Mouse (Mus musculus) lung, postnatal 0 days (tissue): ENCODE results near the gene Trp53inp2. TPM values are rescaled to one million over a fixed set of nuclear protein-coding genes. Genes with fewer than 3 reads are reported as not detected.

Experiments used
- ATAC-seq: fragments of 200-750 bp; cut with Nextera tagmentation; 2 replicates; pipeline ENCODE4 v1.8.0; 2017; ENCODE audit warnings: moderate library complexity
- DNase-seq: peaks from one replicate; pipeline ENCODE4 v3.0.0-alpha.2; 2016; ENCODE audit warnings: low spot score
- H3K27ac ChIP-seq: fragments of 300-500 bp; sonication (generic); 2 replicates; pipeline ENCODE4 v1.5.1; 2014; ENCODE audit warnings: antibody characterized with exemption, mild to moderate bottlenecking, low read length, mixed read lengths
- H3K27me3 ChIP-seq: fragments of 300-500 bp; sonication (generic); replicated peaks from 2 replicates; pipeline ENCODE4 v1.6.1; 2014; ENCODE audit warnings: low read length, mixed read lengths; ENCODE audit not compliant: insufficient read depth
- H3K36me3 ChIP-seq: fragments of 300-500 bp; sonication (generic); 2 replicates; pipeline ENCODE4 v1.6.1; 2014; ENCODE audit warnings: low read length, mixed read lengths; ENCODE audit not compliant: insufficient read depth
- H3K4me1 ChIP-seq: fragments of 300-500 bp; sonication (generic); 2 replicates; pipeline ENCODE4 v1.6.1; 2014; ENCODE audit warnings: antibody characterized with exemption, low read depth, low read length, mixed read lengths; ENCODE audit not compliant: insufficient read depth
- H3K4me2 ChIP-seq: fragments of 300-500 bp; sonication (generic); replicated peaks from 2 replicates; pipeline ENCODE4 v1.6.1; 2014; ENCODE audit warnings: low read depth, mild to moderate bottlenecking, low read length, moderate library complexity, mixed read lengths
- H3K4me3 ChIP-seq: fragments of 300-500 bp; sonication (generic); 2 replicates; pipeline ENCODE4 v1.5.1; 2014; ENCODE audit warnings: low read depth, low read length
- H3K9ac ChIP-seq: fragments of 300-500 bp; sonication (generic); replicated peaks from 2 replicates; pipeline ENCODE4 v1.6.1; 2014; ENCODE audit warnings: low read depth, mild to moderate bottlenecking
- H3K9me3 ChIP-seq: fragments of 300-500 bp; sonication (generic); 2 replicates; pipeline ENCODE4 v1.6.1; 2016; ENCODE audit warnings: low read length, mixed read lengths
- CTCF ChIP-seq: IDR thresholded peaks from 2 replicates; pipeline ENCODE4 v1.5.1; 2016; ENCODE audit warnings: antibody characterized with exemption, mild to moderate bottlenecking
- EP300 ChIP-seq: IDR thresholded peaks from 2 replicates; pipeline ENCODE4 v1.6.1; 2016; ENCODE audit warnings: antibody characterized with exemption, mild to moderate bottlenecking, control low read depth
- WGBS: fragments of 180-500 bp; shearing (Covaris S2); extraction: QIAGEN DNeasy Blood & Tissue Kit; methylation state at CpG from one replicate; pipeline ENCODE4 v1.1.7; 2014; 5-methylcytosine and 5-hydroxymethylcytosine counted together
- polyA plus RNA-seq: library from polyadenylated mRNA; unstranded; fragments of >200 nt; fragmentation: Nextera tagmentation; extraction: Ambion mirVana; gene quantifications from 2 replicates; pipeline ENCODE4 v1.2.1, GENCODE M21; 2015

The Trp53inp2 gene
- polyA plus RNA-seq, 1 experiment from 2014 or later = 32.6 TPM

DNA sequence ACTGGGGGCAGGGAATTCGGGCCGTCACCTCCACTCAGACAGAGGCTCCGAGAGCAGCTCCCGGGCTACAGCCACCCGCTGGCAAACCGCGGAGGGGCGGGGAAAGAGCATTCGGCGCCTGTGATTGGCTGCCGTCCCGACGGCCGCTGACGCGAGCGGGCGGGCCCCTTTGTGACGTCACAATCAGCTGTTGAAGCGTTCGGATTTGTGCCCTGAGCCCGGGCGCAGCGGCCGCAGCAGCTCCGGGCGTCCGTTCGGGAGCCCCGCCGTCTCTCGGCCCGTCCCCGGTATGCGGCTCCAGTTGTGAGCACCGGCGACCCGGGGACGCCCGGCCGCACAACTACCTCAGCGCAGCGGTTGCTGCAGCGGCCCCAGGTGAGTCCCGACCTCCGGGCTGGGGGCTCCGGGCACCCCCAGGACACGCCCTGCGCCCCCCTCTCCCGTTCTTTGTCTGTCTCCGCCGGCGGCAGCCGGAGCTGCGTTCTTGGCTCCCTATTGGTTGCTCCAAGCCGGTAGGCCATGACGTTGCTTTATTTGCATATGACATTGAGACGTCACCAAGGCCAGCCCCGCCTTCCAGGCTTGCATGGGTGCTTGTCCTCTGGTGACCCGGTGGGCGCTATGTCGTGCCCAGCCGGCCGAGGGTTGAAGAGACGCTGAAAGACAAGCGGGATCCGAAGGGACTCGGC is 928 bp downstream of the Trp53inp2 start:
- no peaks in the 10 kb centered on the region for H3K9me3 ChIP-seq
- ATAC-seq (peak; percentile 94), DNase-seq (peak; percentile 98)
- WGBS = under 1% methylated on average over 61 of the region's 68 CpGs
- TF ChIP-seq CTCF = no peak
- no peak for TF ChIP-seq EP300
- peaks cover 9% of the 10 kb centered on the region; the same call in 1 of the 2 replicates for H3K4me1 ChIP-seq
- H3K4me2 ChIP-seq = peak overlapping the region; percentile 83
- peak overlapping the region; percentile 93 for H3K9ac ChIP-seq
- peak overlapping the region; percentile 96 for H3K4me3 ChIP-seq
- peak overlapping the region; percentile 100 for H3K27ac ChIP-seq
- 0 out of 2 replicates have a peak, but pooled peaks cover 3% of the 10 kb centered on the region for H3K36me3 ChIP-seq
- H3K27me3 ChIP-seq = no peaks in the 10 kb centered on the region

GRCm38 (mm10) chr2:155382332-155382700 is 1.5 kb downstream of the Trp53inp2 start:
- peak overlapping the region; percentile 96 for H3K4me3 ChIP-seq
- ATAC-seq = no peak
- peak overlapping the region; percentile 100 for H3K27ac ChIP-seq
- no peak for DNase-seq
- no peaks in the 10 kb centered on the region for H3K9me3 ChIP-seq
- peaks cover 9% of the 10 kb centered on the region; the same call in 1 of the 2 replicates for H3K4me1 ChIP-seq
- H3K27me3 ChIP-seq = no peaks in the 10 kb centered on the region
- WGBS = 16% methylated on average over 6 of the region's 6 CpGs
- H3K9ac ChIP-seq = peak overlapping the region; percentile 93
- H3K4me2 ChIP-seq = peak overlapping the region; percentile 83
- peaks cover 6% of the 10 kb centered on the region; the same call in 1 of the 2 replicates for H3K36me3 ChIP-seq
- TF ChIP-seq EP300 (no peak), CTCF (no peak)

DNA sequence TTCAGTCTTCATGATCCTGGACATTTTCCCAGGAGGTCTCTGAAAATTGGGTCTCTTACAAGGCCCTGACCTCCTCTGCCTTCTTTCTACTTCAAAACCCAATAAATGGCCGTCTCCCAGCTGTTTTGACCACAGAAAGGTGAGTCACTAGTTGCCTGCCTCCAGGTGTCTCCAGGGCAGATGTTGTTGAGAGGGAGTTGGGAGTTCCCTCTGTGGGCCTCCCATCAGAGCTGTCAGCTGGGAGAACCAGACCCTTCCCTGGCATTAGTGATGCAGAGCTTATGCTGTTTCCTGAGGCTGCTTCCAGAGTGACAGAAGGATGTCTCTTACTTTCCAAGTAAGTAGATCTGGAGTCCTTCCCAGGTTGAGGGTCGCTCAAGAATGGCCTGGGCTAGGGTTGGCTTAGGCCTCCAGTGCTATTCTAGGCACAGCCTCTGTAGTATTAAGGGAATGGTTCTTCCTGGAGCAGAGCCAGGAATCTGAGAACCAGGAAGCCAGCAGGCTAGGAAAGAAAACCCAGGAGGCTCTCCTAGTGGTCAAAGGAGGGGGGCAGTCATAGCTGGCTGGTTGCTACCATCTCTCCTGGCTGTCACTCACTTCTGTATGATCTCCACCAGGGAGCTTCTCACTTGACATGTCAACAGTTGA is 2.1 kb downstream of the Trp53inp2 start:
- Histone ChIP-seq H3K9me3 (no peaks in the 10 kb centered on the region), H3K4me3 (no peak overlapping the region)
- WGBS = 58% methylated on average over 2 of the region's 2 CpGs

GRCm38 (mm10) chr2:155385090-155385489 is 4.2 kb downstream of the Trp53inp2 start:
- peak; percentile 95 for DNase-seq
- Histone ChIP-seq H3K9me3 (no peaks in the 10 kb centered on the region), H3K4me3 (no peak overlapping the region), H3K36me3 (peaks cover 28% of the 10 kb centered on the region; the same call in 1 of the 2 replicates), H3K9ac (no peak overlapping the region), H3K4me2 (no peak overlapping the region), H3K4me1 (peaks cover 9% of the 10 kb centered on the region; the same call in 1 of the 2 replicates), H3K27ac (no peak overlapping the region), H3K27me3 (no peaks in the 10 kb centered on the region)
- WGBS = 21% methylated on average over 7 of the region's 7 CpGs
- TF ChIP-seq EP300 (no peak), CTCF (peak; percentile 91)
- ATAC-seq = peak; percentile 45

More for the DNA sequence above, 2.1 kb downstream of the Trp53inp2 start:
- DNase-seq = peak; percentile 66
- Histone ChIP-seq H3K27me3 (no peaks in the 10 kb centered on the region), H3K9ac (no peak overlapping the region), H3K4me1 (peaks cover 9% of the 10 kb centered on the region; the same call in 1 of the 2 replicates), H3K36me3 (peaks cover 12% of the 10 kb centered on the region; the same call in 1 of the 2 replicates), H3K4me2 (peak overlapping the region; percentile 83), H3K27ac (peak overlapping the region; percentile 100; the same call in 1 of the 2 replicates)
- ATAC-seq = no peak
- no peak for TF ChIP-seq EP300
- TF ChIP-seq CTCF = peak; percentile 41

GRCm38 (mm10) chr2:155385731-155386533 is 5.1 kb downstream of the Trp53inp2 start:
- ATAC-seq = no peak
- Histone ChIP-seq H3K4me2 (no peak overlapping the region), H3K9ac (no peak overlapping the region), H3K4me1 (peaks cover 9% of the 10 kb centered on the region; the same call in 1 of the 2 replicates), H3K27me3 (no peaks in the 10 kb centered on the region), H3K4me3 (no peak overlapping the region), H3K36me3 (peaks cover 31% of the 10 kb centered on the region; the same call in 1 of the 2 replicates), H3K27ac (no peak overlapping the region), H3K9me3 (no peaks in the 10 kb centered on the region)
- peak; percentile 46 for DNase-seq
- TF ChIP-seq EP300 (no peak), CTCF (no peak)
- 66% methylated on average over 17 of the region's 18 CpGs for WGBS

GRCm38 (mm10) chr2:155386534-155386899 is 5.7 kb downstream of the Trp53inp2 start:
- peaks cover 34% of the 10 kb centered on the region; the same call in 1 of the 2 replicates for H3K36me3 ChIP-seq
- ATAC-seq (no peak), DNase-seq (no peak)
- no peak overlapping the region for H3K9ac ChIP-seq
- TF ChIP-seq EP300 (no peak), CTCF (no peak)
- no peak overlapping the region for H3K4me3 ChIP-seq
- H3K4me2 ChIP-seq = no peak overlapping the region
- WGBS = 19% methylated on average over 26 of the region's 27 CpGs
- H3K27me3 ChIP-seq = no peaks in the 10 kb centered on the region
- peaks cover 9% of the 10 kb centered on the region; the same call in 1 of the 2 replicates for H3K4me1 ChIP-seq
- H3K27ac ChIP-seq = no peak overlapping the region
- no peaks in the 10 kb centered on the region for H3K9me3 ChIP-seq
